Mouse (Mus musculus) liver, postnatal 0 days (tissue): ENCODE results near the gene Klrb1a.
"Not testable (repeated sequence)": the region's sequence is repeated elsewhere in the genome, so short reads cannot be mapped to it uniquely, and the experiment has no call there.

Source experiments
- CTCF ChIP-seq: sonication (generic); IDR thresholded peaks from 2 replicates; pipeline ENCODE4 v1.5.1; 2016; ENCODE audit warnings: antibody characterized with exemption, low read depth
- EP300 ChIP-seq: IDR thresholded peaks from 2 replicates; pipeline ENCODE4 v1.6.1; 2016; ENCODE audit warnings: antibody characterized with exemption, low read depth, mild to moderate bottlenecking

DNA sequence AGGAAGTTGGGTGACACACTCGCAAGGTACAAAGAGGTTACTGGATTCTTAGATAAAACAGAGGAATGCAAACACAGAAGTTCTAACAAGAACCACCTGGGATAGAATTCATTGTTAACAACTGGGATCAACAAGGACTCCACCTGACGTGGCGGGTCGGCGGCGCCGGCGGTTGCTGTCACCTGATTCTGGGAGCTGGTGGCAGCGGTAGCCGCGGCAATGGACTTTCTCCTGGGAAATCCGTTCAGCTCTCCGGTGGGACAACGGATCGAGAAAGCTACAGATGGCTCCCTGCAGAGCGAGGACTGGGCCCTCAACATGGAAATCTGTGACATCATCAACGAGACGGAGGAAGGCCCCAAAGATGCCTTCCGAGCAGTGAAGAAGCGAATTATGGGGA is 21.4 kb upstream of the Klrb1a start:
- not testable (repeated sequence) for TF ChIP-seq CTCF, EP300
